Mouse (Mus musculus) forebrain, embryonic 12.5 days (tissue): ENCODE results near the gene Cep128. TPM values are rescaled to one million over a fixed set of nuclear protein-coding genes. Genes with fewer than 3 reads are reported as not detected.

Source experiments
- ATAC-seq: fragments of 200-750 bp; cut with Nextera tagmentation; 2 replicates; pipeline ENCODE4 v1.8.0; 2017; ENCODE audit warnings: moderate TSS enrichment; ENCODE audit not compliant: low FRiP score
- H3K27ac ChIP-seq: fragments of 300-500 bp; sonication (generic); 2 replicates; pipeline ENCODE4 v1.5.1; 2016; ENCODE audit warnings: mild to moderate bottlenecking
- H3K27me3 ChIP-seq: fragments of 300-500 bp; sonication (generic); 2 replicates; pipeline ENCODE4 v1.6.1; 2016; ENCODE audit warnings: mild to moderate bottlenecking
- H3K36me3 ChIP-seq: fragments of 300-500 bp; sonication (generic); replicated peaks from 2 replicates; pipeline ENCODE4 v1.6.1; 2016; ENCODE audit warnings: mild to moderate bottlenecking
- H3K4me1 ChIP-seq: fragments of 300-500 bp; sonication (generic); 2 replicates; pipeline ENCODE4 v1.6.1; 2016
- H3K4me2 ChIP-seq: fragments of 300-500 bp; sonication (generic); 2 replicates; pipeline ENCODE4 v1.6.1; 2016; ENCODE audit warnings: mild to moderate bottlenecking, moderate library complexity
- H3K4me3 ChIP-seq: fragments of 300-500 bp; sonication (generic); replicated peaks from 2 replicates; pipeline ENCODE4 v1.5.1; 2016; ENCODE audit warnings: mild to moderate bottlenecking
- H3K9ac ChIP-seq: fragments of 300-500 bp; sonication (generic); 2 replicates; pipeline ENCODE4 v1.6.1; 2016; ENCODE audit warnings: mild to moderate bottlenecking
- H3K9me3 ChIP-seq: fragments of 300-500 bp; sonication (generic); 2 replicates; pipeline ENCODE4 v1.6.1; 2016
- WGBS: fragments of 180-500 bp; shearing (Covaris S2); methylation state at CpG from one replicate; pipeline ENCODE4 v1.1.7; 2016; 5-methylcytosine and 5-hydroxymethylcytosine counted together
- polyA plus RNA-seq: library from polyadenylated mRNA; unstranded; fragments of >200 nt; fragmentation: Nextera tagmentation; extraction: Ambion mirVana; gene quantifications from 2 replicates; pipeline ENCODE4 v1.2.1, GENCODE M21; 2016

Gene Cep128
- polyA plus RNA-seq, 1 experiment from 2014 or later = 11.1 TPM

GRCm38 (mm10) chr12:91070551-91071045 is 313.6 kb downstream of the Cep128 start:
- no peaks in the 10 kb centered on the region for H3K27me3 ChIP-seq
- H3K36me3 ChIP-seq = no peaks in the 10 kb centered on the region
- 87% methylated on average over 2 of the region's 2 CpGs for WGBS
- H3K4me3 ChIP-seq = no peak overlapping the region
- no peaks in the 10 kb centered on the region; the same call in 1 of the 2 replicates for H3K4me1 ChIP-seq
- no peak overlapping the region for H3K9ac ChIP-seq
- H3K27ac ChIP-seq = no peak overlapping the region
- no peak overlapping the region for H3K4me2 ChIP-seq
- H3K9me3 ChIP-seq = no peaks in the 10 kb centered on the region
- no peak for ATAC-seq

- Histone ChIP-seq H3K9ac (no peak overlapping the region), H3K36me3 (no peaks in the 10 kb centered on the region), H3K27ac (no peak overlapping the region), H3K4me1 (no peaks in the 10 kb centered on the region; the same call in 1 of the 2 replicates), H3K4me3 (no peak overlapping the region), H3K9me3 (no peaks in the 10 kb centered on the region), H3K4me2 (no peak overlapping the region), H3K27me3 (no peaks in the 10 kb centered on the region)
- no peak for ATAC-seq
- WGBS = 80% methylated on average over 2 of the region's 2 CpGs
These were observed 317.1 kb downstream of the Cep128 start for GRCm38 (mm10) chr12:91067083-91067441.

GRCm38 (mm10) chr12:91066286-91067082 is 317.7 kb downstream of the Cep128 start:
- Histone ChIP-seq H3K27me3 (no peaks in the 10 kb centered on the region), H3K27ac (no peak overlapping the region), H3K4me2 (no peak overlapping the region), H3K9me3 (no peaks in the 10 kb centered on the region), H3K9ac (no peak overlapping the region), H3K4me3 (no peak overlapping the region), H3K36me3 (no peaks in the 10 kb centered on the region), H3K4me1 (no peaks in the 10 kb centered on the region; the same call in 1 of the 2 replicates)
- WGBS = 80% methylated on average over 5 of the region's 5 CpGs
- ATAC-seq = no peak

DNA sequence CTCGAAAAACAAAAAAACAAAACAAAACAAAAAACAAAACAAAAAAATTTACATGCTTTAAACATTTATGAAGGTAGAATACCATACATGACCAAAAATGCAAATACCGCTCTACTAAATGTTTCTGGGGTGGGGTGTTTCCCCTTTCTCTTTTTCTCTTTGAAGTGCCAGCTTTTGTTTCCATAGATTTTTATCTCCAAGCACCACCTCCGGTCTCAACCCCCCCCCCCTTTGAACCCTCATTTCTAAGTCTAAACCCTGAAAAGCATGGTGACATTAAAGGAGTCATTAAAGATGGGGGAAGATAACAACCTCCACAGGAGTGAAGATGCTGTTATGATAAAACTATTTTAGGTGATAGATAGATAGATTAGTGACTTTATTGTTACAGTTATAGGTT is 318.8 kb downstream of the Cep128 start:
- no peaks in the 10 kb centered on the region for H3K9me3 ChIP-seq
- H3K27me3 ChIP-seq = no peaks in the 10 kb centered on the region
- H3K4me1 ChIP-seq = no peaks in the 10 kb centered on the region; the same call in 1 of the 2 replicates
- H3K4me2 ChIP-seq = no peak overlapping the region
- no peak for ATAC-seq
- H3K36me3 ChIP-seq = no peaks in the 10 kb centered on the region
- 82% methylated on average over 3 of the region's 3 CpGs for WGBS
- no peak overlapping the region for H3K9ac ChIP-seq
- no peak overlapping the region for H3K4me3 ChIP-seq
- H3K27ac ChIP-seq = no peak overlapping the region

GRCm38 (mm10) chr12:91064368-91064999 is 319.7 kb downstream of the Cep128 start:
- Histone ChIP-seq H3K9me3 (no peaks in the 10 kb centered on the region), H3K36me3 (no peaks in the 10 kb centered on the region), H3K4me2 (no peak overlapping the region), H3K27me3 (no peaks in the 10 kb centered on the region), H3K4me1 (no peaks in the 10 kb centered on the region; the same call in 1 of the 2 replicates), H3K9ac (no peak overlapping the region), H3K4me3 (no peak overlapping the region), H3K27ac (no peak overlapping the region)
- ATAC-seq = no peak

- Histone ChIP-seq H3K4me1 (no peaks in the 10 kb centered on the region; the same call in 1 of the 2 replicates), H3K4me3 (no peak overlapping the region), H3K9ac (no peak overlapping the region), H3K27ac (no peak overlapping the region), H3K4me2 (no peak overlapping the region), H3K27me3 (no peaks in the 10 kb centered on the region), H3K9me3 (no peaks in the 10 kb centered on the region), H3K36me3 (no peaks in the 10 kb centered on the region)
- WGBS = 86% methylated on average over 4 of the region's 4 CpGs
- no peak for ATAC-seq
These were observed 320.7 kb downstream of the Cep128 start for GRCm38 (mm10) chr12:91063337-91064015.

GRCm38 (mm10) chr12:91062681-91063080 is 321.5 kb downstream of the Cep128 start:
- H3K4me2 ChIP-seq = no peak overlapping the region
- H3K4me1 ChIP-seq = no peaks in the 10 kb centered on the region; the same call in 1 of the 2 replicates
- H3K9me3 ChIP-seq = no peaks in the 10 kb centered on the region
- no peaks in the 10 kb centered on the region for H3K36me3 ChIP-seq
- ATAC-seq = no peak
- H3K27me3 ChIP-seq = no peaks in the 10 kb centered on the region
- H3K4me3 ChIP-seq = no peak overlapping the region
- WGBS = 94% methylated on average over 4 of the region's 4 CpGs
- H3K27ac ChIP-seq = no peak overlapping the region
- no peak overlapping the region for H3K9ac ChIP-seq

- H3K4me2 ChIP-seq = no peak overlapping the region
- no peaks in the 10 kb centered on the region for H3K36me3 ChIP-seq
- H3K27ac ChIP-seq = no peak overlapping the region
- WGBS = 90% methylated on average over 12 of the region's 12 CpGs
- no peak overlapping the region for H3K9ac ChIP-seq
- no peaks in the 10 kb centered on the region for H3K27me3 ChIP-seq
- ATAC-seq = no peak
- H3K4me1 ChIP-seq = no peaks in the 10 kb centered on the region
- no peaks in the 10 kb centered on the region for H3K9me3 ChIP-seq
- no peak overlapping the region for H3K4me3 ChIP-seq
These were observed 324.4 kb downstream of the Cep128 start for GRCm38 (mm10) chr12:91059704-91060318.

- H3K27ac ChIP-seq = no peak overlapping the region
- no peaks in the 10 kb centered on the region for H3K27me3 ChIP-seq
- no peak overlapping the region for H3K4me3 ChIP-seq
- no peaks in the 10 kb centered on the region for H3K9me3 ChIP-seq
- ATAC-seq = no peak
- H3K9ac ChIP-seq = no peak overlapping the region
- 92% methylated on average over 10 of the region's 10 CpGs for WGBS
- H3K36me3 ChIP-seq = no peaks in the 10 kb centered on the region
- no peak overlapping the region for H3K4me2 ChIP-seq
- H3K4me1 ChIP-seq = no peaks in the 10 kb centered on the region
These were observed 327.3 kb downstream of the Cep128 start for GRCm38 (mm10) chr12:91056885-91057284.

DNA sequence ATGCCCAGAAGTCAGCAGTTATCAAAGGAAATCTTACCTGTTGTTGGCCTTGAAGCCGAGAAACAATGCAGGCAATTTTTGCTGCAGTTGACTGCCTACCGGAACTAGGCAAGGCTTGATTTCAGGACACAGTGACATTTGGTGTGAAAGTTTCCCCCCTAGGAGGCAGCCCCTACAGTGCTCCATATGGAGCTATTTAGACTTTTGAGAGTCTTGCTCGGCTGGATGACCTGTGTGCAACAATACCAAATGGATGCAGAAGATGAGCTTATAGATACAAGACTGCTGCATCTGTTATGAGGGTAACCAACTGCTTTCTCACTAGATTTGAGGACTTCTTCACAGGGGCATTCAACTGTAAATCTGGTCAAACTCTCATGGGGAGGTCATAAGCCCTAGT is 331.9 kb downstream of the Cep128 start:
- Histone ChIP-seq H3K4me3 (no peak overlapping the region), H3K27me3 (no peaks in the 10 kb centered on the region), H3K4me1 (no peaks in the 10 kb centered on the region), H3K9me3 (no peaks in the 10 kb centered on the region), H3K4me2 (no peak overlapping the region), H3K9ac (no peak overlapping the region), H3K27ac (no peak overlapping the region), H3K36me3 (no peaks in the 10 kb centered on the region)
- ATAC-seq = no peak
- 83% methylated on average over 3 of the region's 3 CpGs for WGBS

- no peak for ATAC-seq
- WGBS = 92% methylated on average over 9 of the region's 9 CpGs
- Histone ChIP-seq H3K36me3 (no peaks in the 10 kb centered on the region), H3K4me3 (no peak overlapping the region), H3K4me1 (no peaks in the 10 kb centered on the region), H3K27ac (no peak overlapping the region), H3K9me3 (no peaks in the 10 kb centered on the region), H3K9ac (no peak overlapping the region), H3K27me3 (no peaks in the 10 kb centered on the region), H3K4me2 (no peak overlapping the region)
These were observed 333.4 kb downstream of the Cep128 start for GRCm38 (mm10) chr12:91050593-91051325.
